Mouse (Mus musculus): ENCODE measurements around the gene Pctp. TPM values are rescaled to one million over a fixed set of nuclear protein-coding genes. Genes with fewer than 3 reads are reported as not detected.

The Pctp gene
- 1.9 and 3.0 TPM in 2 replicates for polyA plus RNA-seq (2014; fragmentation: Nextera tagmentation; extraction: Ambion mirVana)

DNA sequence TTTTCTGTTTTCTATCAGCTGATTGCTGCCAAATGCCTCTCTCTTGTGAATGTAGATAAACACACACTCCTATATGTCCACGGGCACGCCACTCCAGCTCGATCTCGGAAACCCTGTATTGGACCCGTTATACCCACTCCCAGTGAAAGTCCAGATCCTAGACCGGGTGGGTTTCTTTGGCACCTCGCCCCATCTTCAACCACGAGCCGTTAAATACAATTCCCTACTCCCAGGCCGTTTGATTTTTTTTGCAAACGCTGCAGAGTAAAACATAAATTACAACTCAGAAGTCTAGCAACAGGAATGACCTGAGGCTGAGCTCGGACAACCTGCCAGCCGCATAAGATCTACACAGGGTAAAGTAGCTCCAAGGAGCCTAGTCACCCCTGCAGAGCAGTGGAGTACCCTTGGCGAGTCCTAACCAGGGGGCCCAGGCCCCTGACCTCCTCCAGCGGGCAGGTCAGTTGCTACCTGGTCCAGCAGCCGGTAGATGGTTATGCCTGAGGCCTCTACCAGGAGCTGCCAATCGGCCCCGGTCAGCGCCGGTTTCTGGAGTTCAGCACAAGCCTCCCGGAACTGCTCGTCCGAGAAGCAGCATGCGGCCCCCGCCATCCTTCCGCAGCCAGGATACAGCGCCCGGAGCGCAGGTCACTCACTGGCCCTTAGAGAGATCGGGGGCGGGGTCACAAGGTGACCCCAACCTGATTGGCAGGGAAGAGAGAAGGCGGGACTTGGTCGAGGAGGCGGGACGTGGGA, at the start of gene Pctp:
TSS of gene Pctp (minus strand) at position 664 of the 756 bp plus-strand sequence.
- peak; percentile 92 for ATAC-seq (ENCODE audit: low read depth)
- H3K4me3 ChIP-seq (ENCODE audit: low read depth, low read length) = peak within 1 kb of the TSS; percentile 56
- H3K4me2 ChIP-seq (ENCODE audit: low read depth, low read length) = peak within 1 kb of the TSS; percentile 85
- no peaks in the 10 kb centered on the region for H3K36me3 ChIP-seq (ENCODE audit: control insufficient read depth, insufficient read depth, low read length)
- peaks cover 3% of the 10 kb centered on the region; the same call in 1 of the 2 replicates for H3K4me1 ChIP-seq (ENCODE audit: control insufficient read depth, insufficient read depth, low read length)
- peak within 1 kb of the TSS; percentile 69 for H3K9ac ChIP-seq (ENCODE audit: low read depth, low read length)
- no peaks in the 10 kb centered on the region for H3K27me3 ChIP-seq (replicated peaks; ENCODE audit: control insufficient read depth, insufficient read depth, low read length)
- DNase-seq (ENCODE audit: low spot score) = peak; percentile 86
- WGBS = 10% methylated on average over 35 of the region's 35 CpGs
- peak within 1 kb of the TSS; percentile 72; the same call in 1 of the 2 replicates for H3K27ac ChIP-seq (replicated peaks; ENCODE audit: low read depth, low read length)
- H3K9me3 ChIP-seq (ENCODE audit: control insufficient read depth, low read length) = no peaks in the 10 kb centered on the region

DNA sequence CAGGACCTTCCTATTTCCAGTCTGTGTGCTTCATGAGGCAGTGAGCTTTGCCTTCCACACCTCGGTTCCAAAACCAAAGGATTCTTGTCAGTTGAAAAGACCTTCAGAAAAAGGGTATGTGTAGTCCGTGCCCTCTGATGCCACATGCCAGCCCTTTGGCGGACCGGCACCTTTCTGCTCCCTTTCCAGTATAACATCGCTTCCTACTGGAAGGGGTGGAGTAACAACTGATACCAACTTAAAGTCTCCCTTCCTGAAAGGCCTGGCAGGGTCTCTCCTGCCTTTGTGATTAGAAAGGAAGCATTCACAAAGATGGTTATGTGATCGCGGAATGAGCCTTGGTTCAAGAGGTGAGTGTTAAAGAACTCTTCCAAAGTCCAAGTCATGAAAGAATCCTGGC, 47.3 kb upstream of the Pctp start:
- Histone ChIP-seq H3K36me3 (ENCODE audit: control insufficient read depth, insufficient read depth, low read length) (no peaks in the 10 kb centered on the region), H3K4me3 (ENCODE audit: low read depth, low read length) (no peak overlapping the region), H3K4me2 (ENCODE audit: low read depth, low read length) (no peak overlapping the region), H3K27ac (replicated peaks; ENCODE audit: low read depth, low read length) (no peak overlapping the region), H3K9me3 (ENCODE audit: control insufficient read depth, low read length) (no peaks in the 10 kb centered on the region), H3K27me3 (replicated peaks; ENCODE audit: control insufficient read depth, insufficient read depth, low read length) (no peaks in the 10 kb centered on the region), H3K4me1 (ENCODE audit: control insufficient read depth, insufficient read depth, low read length) (peaks cover 17% of the 10 kb centered on the region; the same call in 1 of the 2 replicates), H3K9ac (ENCODE audit: low read depth, low read length) (no peak overlapping the region)
- DNase-seq (ENCODE audit: low spot score) = no peak
- WGBS = 89% methylated on average over 7 of the region's 7 CpGs
- ATAC-seq (ENCODE audit: low read depth) = no peak

- Histone ChIP-seq H3K4me1 (ENCODE audit: control insufficient read depth, insufficient read depth, low read length) (0 out of 2 replicates have a peak, but pooled peaks cover 5% of the 10 kb centered on the region), H3K27ac (replicated peaks; ENCODE audit: low read depth, low read length) (no peak overlapping the region), H3K27me3 (replicated peaks; ENCODE audit: control insufficient read depth, insufficient read depth, low read length) (no peaks in the 10 kb centered on the region), H3K4me2 (ENCODE audit: low read depth, low read length) (no peak overlapping the region), H3K9ac (ENCODE audit: low read depth, low read length) (no peak overlapping the region), H3K36me3 (ENCODE audit: control insufficient read depth, insufficient read depth, low read length) (no peaks in the 10 kb centered on the region), H3K9me3 (ENCODE audit: control insufficient read depth, low read length) (no peaks in the 10 kb centered on the region), H3K4me3 (ENCODE audit: low read depth, low read length) (no peak overlapping the region)
- DNase-seq (ENCODE audit: low spot score) (no peak), ATAC-seq (ENCODE audit: low read depth) (no peak)
- WGBS = 81% methylated on average over 9 of the region's 9 CpGs
Observed at GRCm38 (mm10) chr11:90047271-90047670, 44.6 kb upstream of the Pctp start.

GRCm38 (mm10) chr11:90046211-90046610, 43.5 kb upstream of the Pctp start:
- 0 out of 2 replicates have a peak, but pooled peaks cover 5% of the 10 kb centered on the region for H3K4me1 ChIP-seq (ENCODE audit: control insufficient read depth, insufficient read depth, low read length)

DNA sequence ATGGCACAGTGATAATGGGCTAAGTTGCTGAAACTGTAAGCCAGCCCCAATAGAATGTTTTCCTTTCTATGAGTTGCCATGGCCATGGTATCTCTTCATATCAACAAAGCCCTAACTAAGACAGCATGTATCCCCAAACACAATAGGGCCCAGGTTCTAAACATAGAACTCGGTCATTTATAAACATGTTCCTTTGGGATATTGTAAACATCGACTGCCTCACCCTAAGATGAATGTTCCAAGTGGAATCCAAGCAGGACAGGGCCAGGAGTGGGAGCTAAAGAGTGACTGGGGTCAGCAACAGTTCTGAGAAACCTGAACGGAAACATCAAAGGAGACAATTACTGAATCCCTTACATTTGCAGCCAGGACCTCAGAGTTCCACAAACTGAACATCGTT, 41.8 kb upstream of the Pctp start:
- Histone ChIP-seq H3K27me3 (replicated peaks; ENCODE audit: control insufficient read depth, insufficient read depth, low read length) (no peaks in the 10 kb centered on the region), H3K36me3 (ENCODE audit: control insufficient read depth, insufficient read depth, low read length) (no peaks in the 10 kb centered on the region), H3K4me2 (ENCODE audit: low read depth, low read length) (no peak overlapping the region), H3K4me1 (ENCODE audit: control insufficient read depth, insufficient read depth, low read length) (0 out of 2 replicates have a peak, but pooled peaks cover 5% of the 10 kb centered on the region), H3K4me3 (ENCODE audit: low read depth, low read length) (no peak overlapping the region), H3K27ac (replicated peaks; ENCODE audit: low read depth, low read length) (no peak overlapping the region), H3K9me3 (ENCODE audit: control insufficient read depth, low read length) (no peaks in the 10 kb centered on the region), H3K9ac (ENCODE audit: low read depth, low read length) (no peak overlapping the region)
- ATAC-seq (ENCODE audit: low read depth) = no peak
- WGBS = 82% methylated on average over 4 of the region's 4 CpGs
- no peak for DNase-seq (ENCODE audit: low spot score)

More at GRCm38 (mm10) chr11:90046211-90046610, 43.5 kb upstream of the Pctp start:
- Histone ChIP-seq H3K27ac (replicated peaks; ENCODE audit: low read depth, low read length) (no peak overlapping the region), H3K4me2 (ENCODE audit: low read depth, low read length) (no peak overlapping the region), H3K36me3 (ENCODE audit: control insufficient read depth, insufficient read depth, low read length) (no peaks in the 10 kb centered on the region), H3K4me3 (ENCODE audit: low read depth, low read length) (no peak overlapping the region), H3K27me3 (replicated peaks; ENCODE audit: control insufficient read depth, insufficient read depth, low read length) (no peaks in the 10 kb centered on the region), H3K9ac (ENCODE audit: low read depth, low read length) (no peak overlapping the region), H3K9me3 (ENCODE audit: control insufficient read depth, low read length) (no peaks in the 10 kb centered on the region)
- WGBS = 19% methylated on average over 7 of the region's 7 CpGs
- DNase-seq (ENCODE audit: low spot score) (no peak), ATAC-seq (ENCODE audit: low read depth) (peak; percentile 18; the same call in 1 of the 2 replicates)

GRCm38 (mm10) chr11:90038022-90038421, 35.3 kb upstream of the Pctp start:
- Histone ChIP-seq H3K9ac (ENCODE audit: low read depth, low read length) (no peak overlapping the region), H3K4me1 (ENCODE audit: control insufficient read depth, insufficient read depth, low read length) (0 out of 2 replicates have a peak, but pooled peaks cover 5% of the 10 kb centered on the region), H3K36me3 (ENCODE audit: control insufficient read depth, insufficient read depth, low read length) (peaks cover 25% of the 10 kb centered on the region), H3K4me3 (ENCODE audit: low read depth, low read length) (no peak overlapping the region), H3K27me3 (replicated peaks; ENCODE audit: control insufficient read depth, insufficient read depth, low read length) (no peaks in the 10 kb centered on the region), H3K27ac (replicated peaks; ENCODE audit: low read depth, low read length) (no peak overlapping the region), H3K9me3 (ENCODE audit: control insufficient read depth, low read length) (0 out of 2 replicates have a peak, but pooled peaks cover 6% of the 10 kb centered on the region), H3K4me2 (ENCODE audit: low read depth, low read length) (no peak overlapping the region)
- WGBS = 20% methylated on average over 5 of the region's 5 CpGs
- DNase-seq (ENCODE audit: low spot score) (peak; percentile 75), ATAC-seq (ENCODE audit: low read depth) (no peak)

GRCm38 (mm10) chr11:90036416-90036815, 33.7 kb upstream of the Pctp start:
- WGBS = 92% methylated on average over 4 of the region's 4 CpGs
- H3K9ac ChIP-seq (ENCODE audit: low read depth, low read length) = no peak overlapping the region
- H3K4me1 ChIP-seq (ENCODE audit: control insufficient read depth, insufficient read depth, low read length) = peaks cover 12% of the 10 kb centered on the region
- H3K4me2 ChIP-seq (ENCODE audit: low read depth, low read length) = no peak overlapping the region
- no peak overlapping the region for H3K4me3 ChIP-seq (ENCODE audit: low read depth, low read length)
- H3K27ac ChIP-seq (replicated peaks; ENCODE audit: low read depth, low read length) = no peak overlapping the region
- ATAC-seq (ENCODE audit: low read depth) (no peak), DNase-seq (ENCODE audit: low spot score) (no peak)
- H3K9me3 ChIP-seq (ENCODE audit: control insufficient read depth, low read length) = 0 out of 2 replicates have a peak, but pooled peaks cover 6% of the 10 kb centered on the region
- H3K27me3 ChIP-seq (replicated peaks; ENCODE audit: control insufficient read depth, insufficient read depth, low read length) = no peaks in the 10 kb centered on the region
- H3K36me3 ChIP-seq (ENCODE audit: control insufficient read depth, insufficient read depth, low read length) = peaks cover 25% of the 10 kb centered on the region

- DNase-seq (ENCODE audit: low spot score) (no peak), ATAC-seq (ENCODE audit: low read depth) (no peak)
- H3K36me3 ChIP-seq (ENCODE audit: control insufficient read depth, insufficient read depth, low read length) = peaks cover 25% of the 10 kb centered on the region
- peaks cover 19% of the 10 kb centered on the region for H3K4me1 ChIP-seq (ENCODE audit: control insufficient read depth, insufficient read depth, low read length)
- H3K27ac ChIP-seq (replicated peaks; ENCODE audit: low read depth, low read length) = no peak overlapping the region
- 86% methylated on average over 14 of the region's 14 CpGs for WGBS
- H3K4me2 ChIP-seq (ENCODE audit: low read depth, low read length) = no peak overlapping the region
- H3K27me3 ChIP-seq (replicated peaks; ENCODE audit: control insufficient read depth, insufficient read depth, low read length) = no peaks in the 10 kb centered on the region
- H3K4me3 ChIP-seq (ENCODE audit: low read depth, low read length) = no peak overlapping the region
- 0 out of 2 replicates have a peak, but pooled peaks cover 6% of the 10 kb centered on the region for H3K9me3 ChIP-seq (ENCODE audit: control insufficient read depth, low read length)
- H3K9ac ChIP-seq (ENCODE audit: low read depth, low read length) = no peak overlapping the region
Observed at GRCm38 (mm10) chr11:90035532-90035931, 32.8 kb upstream of the Pctp start.
